Mouse (Mus musculus): ENCODE data around the gene Ackr4. TPM values are rescaled to one million over a fixed set of nuclear protein-coding genes. Genes with fewer than 3 reads are reported as not detected.

Gene Ackr4
- polyA plus RNA-seq, 1 experiment = 0.17 TPM

GRCm38 (mm10) chr9:104152121-104152520 is 25.4 kb upstream of the Ackr4 start:
- TF ChIP-seq POLR2A (IDR thresholded peaks at IDR 0.05; ENCODE audit: extremely low read depth, insufficient read depth, low read length) = no peak
- no peak for TF ChIP-seq CTCF (IDR thresholded peaks at IDR 0.05; ENCODE audit: extremely low read depth, insufficient read depth, low read length)
- no peak overlapping the region for H3K4me3 ChIP-seq (ENCODE audit: insufficient read depth, low read length)
- no peak overlapping the region for H3K27ac ChIP-seq (ENCODE audit: insufficient read depth, low read length)

GRCm38 (mm10) chr9:104148969-104149368 is 22.2 kb upstream of the Ackr4 start:
- Histone ChIP-seq H3K27ac (ENCODE audit: insufficient read depth, low read length) (no peak overlapping the region), H3K4me1 (ENCODE audit: control insufficient read depth, insufficient read depth, low read length) (no peaks in the 10 kb centered on the region), H3K4me3 (ENCODE audit: insufficient read depth, low read length) (no peak overlapping the region)
- no peak for TF ChIP-seq POLR2A (IDR thresholded peaks at IDR 0.05; ENCODE audit: extremely low read depth, insufficient read depth, low read length)
- TF ChIP-seq CTCF (IDR thresholded peaks at IDR 0.05; ENCODE audit: extremely low read depth, insufficient read depth, low read length) = no peak

More at GRCm38 (mm10) chr9:104152121-104152520, 25.4 kb upstream of the Ackr4 start:
- no peaks in the 10 kb centered on the region for H3K4me1 ChIP-seq (ENCODE audit: control insufficient read depth, insufficient read depth, low read length)

- no peak overlapping the region for H3K4me3 ChIP-seq (ENCODE audit: insufficient read depth, low read length)
- no peak overlapping the region for H3K27ac ChIP-seq (ENCODE audit: insufficient read depth, low read length)
- no peaks in the 10 kb centered on the region for H3K4me1 ChIP-seq (ENCODE audit: control insufficient read depth, insufficient read depth, low read length)
- TF ChIP-seq POLR2A (IDR thresholded peaks at IDR 0.05; ENCODE audit: extremely low read depth, insufficient read depth, low read length) = no peak
- no peak for TF ChIP-seq CTCF (IDR thresholded peaks at IDR 0.05; ENCODE audit: extremely low read depth, insufficient read depth, low read length)
Observed at GRCm38 (mm10) chr9:104146683-104147082, 19.9 kb upstream of the Ackr4 start.

- Histone ChIP-seq H3K4me1 (ENCODE audit: control insufficient read depth, insufficient read depth, low read length) (no peaks in the 10 kb centered on the region), H3K27ac (ENCODE audit: insufficient read depth, low read length) (no peak overlapping the region), H3K4me3 (ENCODE audit: insufficient read depth, low read length) (no peak overlapping the region)
- peak; percentile 28; the same call in 1 of the 2 replicates for TF ChIP-seq CTCF (IDR thresholded peaks at IDR 0.05; ENCODE audit: extremely low read depth, insufficient read depth, low read length)
- no peak for TF ChIP-seq POLR2A (IDR thresholded peaks at IDR 0.05; ENCODE audit: extremely low read depth, insufficient read depth, low read length)
Observed at GRCm38 (mm10) chr9:104144314-104144996, 17.7 kb upstream of the Ackr4 start.

GRCm38 (mm10) chr9:104142805-104143204 is 16.1 kb upstream of the Ackr4 start:
- no peak overlapping the region for H3K4me3 ChIP-seq (ENCODE audit: insufficient read depth, low read length)
- H3K27ac ChIP-seq (ENCODE audit: insufficient read depth, low read length) = no peak overlapping the region
- no peak for TF ChIP-seq POLR2A (IDR thresholded peaks at IDR 0.05; ENCODE audit: extremely low read depth, insufficient read depth, low read length)
- TF ChIP-seq CTCF (IDR thresholded peaks at IDR 0.05; ENCODE audit: extremely low read depth, insufficient read depth, low read length) = no peak
- no peaks in the 10 kb centered on the region for H3K4me1 ChIP-seq (ENCODE audit: control insufficient read depth, insufficient read depth, low read length)

- no peaks in the 10 kb centered on the region for H3K4me1 ChIP-seq (ENCODE audit: control insufficient read depth, insufficient read depth, low read length)
- no peak overlapping the region for H3K27ac ChIP-seq (ENCODE audit: insufficient read depth, low read length)
- no peak overlapping the region for H3K4me3 ChIP-seq (ENCODE audit: insufficient read depth, low read length)
- TF ChIP-seq POLR2A (IDR thresholded peaks at IDR 0.05; ENCODE audit: extremely low read depth, insufficient read depth, low read length) (no peak), CTCF (IDR thresholded peaks at IDR 0.05; ENCODE audit: extremely low read depth, insufficient read depth, low read length) (no peak)
Observed at GRCm38 (mm10) chr9:104140351-104140750, 13.6 kb upstream of the Ackr4 start.

GRCm38 (mm10) chr9:104130141-104130755 is 3.5 kb upstream of the Ackr4 start:
- H3K4me3 ChIP-seq (ENCODE audit: insufficient read depth, low read length) = no peak overlapping the region
- TF ChIP-seq POLR2A (IDR thresholded peaks at IDR 0.05; ENCODE audit: extremely low read depth, insufficient read depth, low read length) (no peak), CTCF (IDR thresholded peaks at IDR 0.05; ENCODE audit: extremely low read depth, insufficient read depth, low read length) (no peak)
- H3K4me1 ChIP-seq (ENCODE audit: control insufficient read depth, insufficient read depth, low read length) = peaks cover 3% of the 10 kb centered on the region
- no peak overlapping the region for H3K27ac ChIP-seq (ENCODE audit: insufficient read depth, low read length)

- no peak for TF ChIP-seq POLR2A (IDR thresholded peaks at IDR 0.05; ENCODE audit: extremely low read depth, insufficient read depth, low read length)
- no peak for TF ChIP-seq CTCF (IDR thresholded peaks at IDR 0.05; ENCODE audit: extremely low read depth, insufficient read depth, low read length)
- H3K27ac ChIP-seq (ENCODE audit: insufficient read depth, low read length) = 0 out of 2 replicates have a peak overlapping the region, but pooled peaks have one; percentile 21
- H3K4me1 ChIP-seq (ENCODE audit: control insufficient read depth, insufficient read depth, low read length) = peaks cover 3% of the 10 kb centered on the region
- no peak overlapping the region for H3K4me3 ChIP-seq (ENCODE audit: insufficient read depth, low read length)
Observed at GRCm38 (mm10) chr9:104128110-104128509, 1.4 kb upstream of the Ackr4 start.

- Histone ChIP-seq H3K4me1 (ENCODE audit: control insufficient read depth, insufficient read depth, low read length) (peaks cover 3% of the 10 kb centered on the region), H3K4me3 (ENCODE audit: insufficient read depth, low read length) (no peak overlapping the region), H3K27ac (ENCODE audit: insufficient read depth, low read length) (no peak overlapping the region)
- TF ChIP-seq CTCF (IDR thresholded peaks at IDR 0.05; ENCODE audit: extremely low read depth, insufficient read depth, low read length) (no peak), POLR2A (IDR thresholded peaks at IDR 0.05; ENCODE audit: extremely low read depth, insufficient read depth, low read length) (no peak)
Observed at GRCm38 (mm10) chr9:104123622-104124021, 3.1 kb downstream of the Ackr4 start.

- Histone ChIP-seq H3K27ac (ENCODE audit: insufficient read depth, low read length) (no peak overlapping the region), H3K4me3 (ENCODE audit: insufficient read depth, low read length) (no peak overlapping the region), H3K4me1 (ENCODE audit: control insufficient read depth, insufficient read depth, low read length) (no peaks in the 10 kb centered on the region; the same call in 1 of the 2 replicates)
- TF ChIP-seq POLR2A (IDR thresholded peaks at IDR 0.05; ENCODE audit: extremely low read depth, insufficient read depth, low read length) = no peak
- TF ChIP-seq CTCF (IDR thresholded peaks at IDR 0.05; ENCODE audit: extremely low read depth, insufficient read depth, low read length) = no peak
Observed at GRCm38 (mm10) chr9:104123101-104123500, 3.6 kb downstream of the Ackr4 start.

All from cortical plate, adult 2 months (tissue).